Mouse (Mus musculus): ENCODE measurements at regions not wholly inside any gene's neighbourhood (a gene's known extent, or its start where the extent isn't known, plus 50 kb on each side); places are given as distances from the start of the nearest gene placed in this dataset.

DNA sequence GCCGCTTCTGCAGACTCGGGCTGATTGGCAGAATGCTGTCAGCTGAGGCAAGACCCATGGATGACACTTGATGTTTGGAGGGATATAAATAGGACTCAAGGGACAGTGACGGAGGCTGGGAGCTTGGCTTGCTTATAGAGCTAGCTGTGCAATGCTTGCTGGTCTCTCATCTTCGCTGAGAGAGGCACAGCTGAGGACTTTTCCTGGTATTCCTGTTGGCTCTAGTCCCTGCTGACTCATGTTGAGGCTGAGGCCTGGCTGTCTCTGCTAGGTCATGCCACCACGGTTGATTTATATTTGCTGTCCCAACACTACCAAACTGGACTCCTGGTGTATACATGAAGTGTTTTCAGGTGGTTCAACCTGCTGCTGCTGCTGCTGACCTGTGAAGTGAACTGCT lies 419.6 kb upstream of the Meis1 start:
- H3K9me3 ChIP-seq (replicated peaks; ENCODE audit: low read length): peaks cover 4% of the 10 kb centered on the region
- H3K4me3 ChIP-seq (replicated peaks in 1 of 3; ENCODE audit: low read depth in 2 of 3, low read length in 2 of 3, poor library complexity in 1 of 3): no peak overlapping the region
- no peak for DNase-seq (ENCODE audit: extremely low read depth)
- peaks cover 9 to 29% of the 10 kb centered on the region in 2 experiments for H3K36me3 ChIP-seq (replicated peaks in 1 of 2; ENCODE audit: control insufficient read depth in 1 of 2, insufficient read depth in 1 of 2, low read length in 1 of 2)
- in situ Hi-C loops (cut with MboI; ENCODE audit: low pct_ligation_motif_present, low pct_unique_long_range_greater_than_20kb, low sequenced_read_pairs): no loop called here
- no peaks in the 10 kb centered on the region for H3K4me1 ChIP-seq (ENCODE audit: control insufficient read depth in 1 of 2, insufficient read depth in 2 of 2)
- H3K27me3 ChIP-seq (replicated peaks): no peaks in the 10 kb centered on the region
- dilution Hi-C loops (cut with MboI; ENCODE audit: extremely low pct_ligation_motif_present, extremely low pct_unique_long_range_greater_than_20kb, low sequenced_read_pairs): no loop called here
- H3K79me2 ChIP-seq (replicated peaks; ENCODE audit: control insufficient read depth, extremely low read depth, insufficient read depth, poor library complexity, severe bottlenecking): no peaks in the 10 kb centered on the region
- TF ChIP-seq NELFE (IDR thresholded peaks at IDR 0.05; ENCODE audit: low read depth, low read length) (no peak), EP300 (IDR thresholded peaks at IDR 0.05; ENCODE audit: low read length) (no peak), MAFK (IDR thresholded peaks at IDR 0.05; ENCODE audit: insufficient replicate concordance, low read length) (no peak), KAT2A (IDR thresholded peaks at IDR 0.05; ENCODE audit: insufficient replicate concordance, low read length) (no peak), E2F4 (IDR thresholded peaks at IDR 0.05; ENCODE audit: insufficient replicate concordance, low read depth, low read length) (no peak), MAZ (IDR thresholded peaks at IDR 0.05; ENCODE audit: low read depth, low read length) (no peak), MXI1 (IDR thresholded peaks at IDR 0.05; ENCODE audit: low read depth, low read length) (no peak), JUN (IDR thresholded peaks at IDR 0.05; ENCODE audit: insufficient read depth, low read depth, low read length) (no peak), ZKSCAN1 (IDR thresholded peaks at IDR 0.05; ENCODE audit: borderline replicate concordance, low read depth, low read length) (no peak), ZC3H11A (IDR thresholded peaks at IDR 0.05; ENCODE audit: low read depth, low read length) (no peak), CHD1 (IDR thresholded peaks at IDR 0.05; ENCODE audit: low read depth, low read length) (no peak), POLR2AphosphoS2 (IDR thresholded peaks at IDR 0.05; ENCODE audit: low read depth, low read length) (no peak), ELF1 (IDR thresholded peaks at IDR 0.05; ENCODE audit: low read depth, low read length) (no peak), SMC3 (IDR thresholded peaks at IDR 0.05; ENCODE audit: low read depth, low read length) (no peak), HCFC1 (IDR thresholded peaks at IDR 0.05; ENCODE audit: low read depth, low read length) (no peak), CTCF (conservative IDR thresholded peaks at IDR 0.05 in 1 of 2, IDR thresholded peaks at IDR 0.05 in 1 of 2; ENCODE audit: low read depth in 2 of 2, low read length in 2 of 2) (no peak), USF2 (conservative IDR thresholded peaks at IDR 0.05; ENCODE audit: low read depth, low read length) (no peak), USF1 (IDR thresholded peaks at IDR 0.05; ENCODE audit: low read depth, low read length) (no peak)
- no peak overlapping the region for H3K27ac ChIP-seq (ENCODE audit: insufficient read depth, low read depth)
- no peak overlapping the region for H3K9ac ChIP-seq (ENCODE audit: insufficient read depth, low read depth)
- H3K4me2 ChIP-seq (ENCODE audit: insufficient read depth, low read depth, poor library complexity, severe bottlenecking): no peak overlapping the region

DNA sequence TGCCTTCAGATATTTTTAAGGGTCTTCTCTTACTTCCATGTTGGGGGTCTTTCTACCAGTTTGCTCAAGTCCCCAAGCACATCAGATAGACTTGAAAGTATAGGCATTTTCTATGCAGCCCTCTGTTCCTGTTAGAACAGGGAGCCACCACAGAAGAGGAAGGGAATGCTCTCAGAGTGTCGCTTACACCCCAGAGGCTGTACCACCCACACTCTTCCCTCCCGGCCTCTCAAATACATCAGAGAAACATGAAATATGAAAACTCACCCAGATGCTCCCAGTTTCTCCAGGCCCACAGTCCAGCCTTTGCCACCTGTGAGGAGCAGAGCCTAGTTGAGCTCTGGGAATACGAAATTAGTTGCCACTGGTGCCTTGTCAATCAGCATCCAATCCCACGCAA lies 423.2 kb upstream of the Meis1 start:
- dilution Hi-C loops (cut with MboI; ENCODE audit: extremely low pct_ligation_motif_present, extremely low pct_unique_long_range_greater_than_20kb, low sequenced_read_pairs): no loop called here
- H3K4me3 ChIP-seq (replicated peaks in 1 of 3; ENCODE audit: low read depth in 2 of 3, low read length in 2 of 3, poor library complexity in 1 of 3): no peak overlapping the region

More for the DNA sequence above, 423.2 kb upstream of the Meis1 start:
- TF ChIP-seq UBTF (IDR thresholded peaks at IDR 0.05; ENCODE audit: low read depth, low read length) (no peak), POLR2AphosphoS2 (IDR thresholded peaks at IDR 0.05; ENCODE audit: low read depth, low read length) (no peak), ZKSCAN1 (IDR thresholded peaks at IDR 0.05; ENCODE audit: borderline replicate concordance, low read depth, low read length) (no peak), BHLHE40 (IDR thresholded peaks at IDR 0.05; ENCODE audit: low read depth, low read length) (no peak), TCF12 (IDR thresholded peaks at IDR 0.05; ENCODE audit: low read depth, low read length) (no peak), ZC3H11A (IDR thresholded peaks at IDR 0.05; ENCODE audit: low read depth, low read length) (no peak), ELF1 (IDR thresholded peaks at IDR 0.05; ENCODE audit: low read depth, low read length) (no peak), RCOR1 (conservative IDR thresholded peaks at IDR 0.05; ENCODE audit: low read depth, low read length) (no peak), EP300 (IDR thresholded peaks at IDR 0.05; ENCODE audit: low read length) (no peak), ETS1 (conservative IDR thresholded peaks at IDR 0.05; ENCODE audit: low read depth, low read length) (no peak), PAX5 (IDR thresholded peaks at IDR 0.05; ENCODE audit: low read length) (no peak), MAX (IDR thresholded peaks at IDR 0.05; ENCODE audit: low read length) (no peak), MEF2A (IDR thresholded peaks at IDR 0.05; ENCODE audit: borderline replicate concordance, low read depth, low read length) (no peak), NELFE (IDR thresholded peaks at IDR 0.05; ENCODE audit: low read depth, low read length) (no peak)
- Histone ChIP-seq H3K9ac (ENCODE audit: insufficient read depth, low read depth) (no peak overlapping the region), H3K9me3 (replicated peaks; ENCODE audit: low read length) (peaks cover 4% of the 10 kb centered on the region), H3K79me2 (replicated peaks; ENCODE audit: control insufficient read depth, extremely low read depth, insufficient read depth, poor library complexity, severe bottlenecking) (no peaks in the 10 kb centered on the region), H3K27ac (ENCODE audit: insufficient read depth, low read depth) (no peak overlapping the region), H3K27me3 (replicated peaks) (no peaks in the 10 kb centered on the region), H3K4me2 (ENCODE audit: insufficient read depth, low read depth, poor library complexity, severe bottlenecking) (no peak overlapping the region), H3K36me3 (replicated peaks in 1 of 2; ENCODE audit: control insufficient read depth in 1 of 2, insufficient read depth in 1 of 2, low read length in 1 of 2) (peaks cover 9 to 27% of the 10 kb centered on the region in 2 experiments), H3K4me1 (ENCODE audit: control insufficient read depth in 1 of 2, insufficient read depth in 2 of 2) (no peaks in the 10 kb centered on the region)
- no peak for DNase-seq (ENCODE audit: extremely low read depth)
- in situ Hi-C loops (cut with MboI; ENCODE audit: low pct_ligation_motif_present, low pct_unique_long_range_greater_than_20kb, low sequenced_read_pairs): no loop called here
